Mouse (Mus musculus): ENCODE measurements around the gene Smyd3. TPM values are rescaled to one million over a fixed set of nuclear protein-coding genes. Genes with fewer than 3 reads are reported as not detected.
"Not testable (repeated sequence)": the region's sequence is repeated elsewhere in the genome, so short reads cannot be mapped to it uniquely, and the experiment has no call there.

Smyd3 gene
- total RNA-seq, 2 experiments from 2014 or later: 2.1 to 6.0 TPM

GRCm38 (mm10) chr1:179326262-179326964 lies 191.4 kb downstream of the Smyd3 start:
- ATAC-seq (replicated peaks; ENCODE audit: low FRiP score, poor library complexity, severe bottlenecking): no peak

- ATAC-seq (replicated peaks; ENCODE audit: low FRiP score, poor library complexity, severe bottlenecking): no peak
Measured at GRCm38 (mm10) chr1:179324271-179324670, 193.6 kb downstream of the Smyd3 start.

- ATAC-seq (replicated peaks; ENCODE audit: low FRiP score, poor library complexity, severe bottlenecking): no peak
Measured at GRCm38 (mm10) chr1:179313618-179314017, 204.2 kb downstream of the Smyd3 start.

- no peak for ATAC-seq (replicated peaks; ENCODE audit: low FRiP score, poor library complexity, severe bottlenecking)
Measured at GRCm38 (mm10) chr1:179309487-179309886, 208.4 kb downstream of the Smyd3 start.

GRCm38 (mm10) chr1:179302446-179303230 lies 215.2 kb downstream of the Smyd3 start:
- ATAC-seq (replicated peaks; ENCODE audit: low FRiP score, poor library complexity, severe bottlenecking): no peak

- ATAC-seq (replicated peaks; ENCODE audit: low FRiP score, poor library complexity, severe bottlenecking): no peak
Measured at GRCm38 (mm10) chr1:179295626-179296025, 222.2 kb downstream of the Smyd3 start.

- no peak for ATAC-seq (replicated peaks; ENCODE audit: low FRiP score, poor library complexity, severe bottlenecking)
Measured at GRCm38 (mm10) chr1:179293772-179294353, 224.0 kb downstream of the Smyd3 start.

DNA sequence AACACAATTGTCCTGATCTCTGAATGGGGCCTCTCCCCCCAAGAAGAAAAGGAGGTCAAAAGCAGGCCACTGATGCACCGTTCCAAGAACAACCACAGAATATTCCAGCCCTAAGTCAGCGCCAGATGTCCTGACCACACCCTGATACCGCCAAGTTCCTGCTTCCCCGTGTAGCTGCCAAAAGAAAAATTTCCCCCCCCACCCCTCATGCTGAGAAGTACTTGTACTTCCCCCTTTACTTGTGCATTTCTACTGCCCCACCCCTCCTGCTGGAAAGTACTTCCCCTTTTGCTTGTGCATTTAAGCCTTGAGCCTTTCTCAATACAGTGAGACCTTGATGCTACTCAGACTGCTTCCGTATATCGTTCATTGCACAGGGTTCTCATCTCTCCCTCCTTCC lies 227.7 kb downstream of the Smyd3 start:
- ATAC-seq (replicated peaks; ENCODE audit: low FRiP score, poor library complexity, severe bottlenecking): not testable (repeated sequence)

- ATAC-seq (replicated peaks; ENCODE audit: low FRiP score, poor library complexity, severe bottlenecking): no peak
Measured at GRCm38 (mm10) chr1:179289744-179290143, 228.1 kb downstream of the Smyd3 start.

- no peak for ATAC-seq (replicated peaks; ENCODE audit: low FRiP score, poor library complexity, severe bottlenecking)
Measured at GRCm38 (mm10) chr1:179286748-179287147, 231.1 kb downstream of the Smyd3 start.

GRCm38 (mm10) chr1:179282821-179283220 lies 235.0 kb downstream of the Smyd3 start:
- ATAC-seq (replicated peaks; ENCODE audit: low FRiP score, poor library complexity, severe bottlenecking): no peak

GRCm38 (mm10) chr1:179281401-179282121 lies 236.3 kb downstream of the Smyd3 start:
- ATAC-seq (replicated peaks; ENCODE audit: low FRiP score, poor library complexity, severe bottlenecking): no peak

DNA sequence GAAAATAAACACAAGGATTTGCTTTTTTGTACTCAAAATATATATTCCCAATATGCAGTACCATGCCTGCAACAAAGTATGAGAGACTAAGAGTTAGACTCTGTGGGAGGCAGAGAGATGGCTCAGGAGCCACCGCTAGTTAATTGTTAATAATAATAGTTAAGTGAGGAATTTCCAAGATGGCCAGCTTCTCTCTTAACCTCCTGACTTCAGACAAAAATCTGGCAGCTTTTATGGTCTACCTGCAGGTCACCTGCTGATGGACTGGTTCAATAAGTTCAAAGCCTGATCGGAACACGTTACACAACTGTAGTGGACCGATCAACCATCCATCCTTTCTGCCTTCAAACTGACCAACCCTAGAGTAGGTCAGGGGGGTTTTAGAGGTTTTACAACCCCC lies 238.7 kb downstream of the Smyd3 start:
- ATAC-seq (replicated peaks; ENCODE audit: low FRiP score, poor library complexity, severe bottlenecking): no peak

DNA sequence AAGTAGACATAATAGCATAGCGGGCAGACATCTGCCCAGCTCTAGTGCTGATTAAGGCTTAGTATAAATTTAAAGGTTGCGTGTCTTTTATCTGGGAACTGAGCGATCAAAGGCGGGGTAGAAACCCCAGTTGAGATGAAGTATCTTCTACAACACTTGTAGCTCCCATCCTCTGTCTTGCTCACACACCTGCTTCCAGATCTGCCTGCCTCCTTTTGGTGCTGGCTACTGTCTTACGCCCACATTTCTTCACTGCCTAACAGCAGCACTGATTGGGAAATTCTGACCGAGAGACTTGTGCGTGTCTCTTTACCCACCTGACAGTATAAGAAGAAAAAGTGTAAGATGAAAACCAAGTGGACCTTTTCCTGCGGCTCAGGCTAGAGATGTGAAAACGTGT lies 240.5 kb downstream of the Smyd3 start:
- ATAC-seq (replicated peaks; ENCODE audit: low FRiP score, poor library complexity, severe bottlenecking): no peak

DNA sequence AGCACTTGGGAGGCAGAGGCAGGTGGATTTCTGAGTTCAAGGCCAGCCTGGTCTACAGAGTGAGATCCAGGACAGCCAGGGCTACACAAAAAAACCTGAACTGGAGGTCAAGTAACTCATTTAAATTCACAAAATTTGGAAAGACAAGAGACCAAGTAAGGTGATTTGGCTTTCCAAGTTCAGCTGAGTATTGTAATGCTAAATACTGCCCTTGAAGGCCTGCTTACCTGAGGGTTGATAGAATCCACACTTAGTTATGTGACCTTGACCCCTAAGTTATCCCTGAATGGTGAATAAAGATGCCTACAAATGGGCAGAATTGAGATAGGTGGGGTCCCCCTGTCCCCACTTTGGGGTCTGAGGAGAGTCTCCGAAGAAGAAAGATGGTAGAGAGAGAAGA lies 241.0 kb downstream of the Smyd3 start:
- ATAC-seq (replicated peaks; ENCODE audit: low FRiP score, poor library complexity, severe bottlenecking): no peak

- no peak for ATAC-seq (replicated peaks; ENCODE audit: low FRiP score, poor library complexity, severe bottlenecking)
Measured at GRCm38 (mm10) chr1:179272926-179273325, 244.9 kb downstream of the Smyd3 start.

GRCm38 (mm10) chr1:179272351-179272750 lies 245.5 kb downstream of the Smyd3 start:
- ATAC-seq (replicated peaks; ENCODE audit: low FRiP score, poor library complexity, severe bottlenecking): no peak

- ATAC-seq (replicated peaks; ENCODE audit: low FRiP score, poor library complexity, severe bottlenecking): no peak
Measured at GRCm38 (mm10) chr1:179266936-179267335, 250.9 kb downstream of the Smyd3 start.

DNA sequence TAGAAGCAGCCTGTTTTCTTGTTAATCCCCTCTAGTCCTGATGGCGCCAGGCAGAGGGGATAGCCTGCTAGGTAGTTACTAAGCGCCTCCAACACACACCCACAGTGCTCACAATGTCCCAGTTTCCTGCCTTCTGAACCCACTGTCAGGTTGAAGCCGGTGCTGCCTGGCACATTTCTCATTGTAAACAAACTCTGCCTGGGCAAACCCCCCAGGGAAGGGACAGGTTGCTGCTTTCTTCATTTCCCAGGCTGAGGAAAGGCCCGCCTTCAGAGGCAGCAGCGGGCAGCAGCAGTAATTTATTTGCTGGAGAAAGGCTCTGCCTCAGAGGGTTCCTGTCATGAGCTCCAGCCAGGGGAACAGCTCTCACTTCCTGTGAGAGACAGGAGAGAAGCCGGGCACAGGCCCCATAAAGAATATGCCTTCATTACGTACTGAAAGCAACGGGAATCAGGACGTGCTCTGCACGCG lies 256.3 kb downstream of the Smyd3 start:
- ATAC-seq (replicated peaks; ENCODE audit: low FRiP score, poor library complexity, severe bottlenecking): no peak

DNA sequence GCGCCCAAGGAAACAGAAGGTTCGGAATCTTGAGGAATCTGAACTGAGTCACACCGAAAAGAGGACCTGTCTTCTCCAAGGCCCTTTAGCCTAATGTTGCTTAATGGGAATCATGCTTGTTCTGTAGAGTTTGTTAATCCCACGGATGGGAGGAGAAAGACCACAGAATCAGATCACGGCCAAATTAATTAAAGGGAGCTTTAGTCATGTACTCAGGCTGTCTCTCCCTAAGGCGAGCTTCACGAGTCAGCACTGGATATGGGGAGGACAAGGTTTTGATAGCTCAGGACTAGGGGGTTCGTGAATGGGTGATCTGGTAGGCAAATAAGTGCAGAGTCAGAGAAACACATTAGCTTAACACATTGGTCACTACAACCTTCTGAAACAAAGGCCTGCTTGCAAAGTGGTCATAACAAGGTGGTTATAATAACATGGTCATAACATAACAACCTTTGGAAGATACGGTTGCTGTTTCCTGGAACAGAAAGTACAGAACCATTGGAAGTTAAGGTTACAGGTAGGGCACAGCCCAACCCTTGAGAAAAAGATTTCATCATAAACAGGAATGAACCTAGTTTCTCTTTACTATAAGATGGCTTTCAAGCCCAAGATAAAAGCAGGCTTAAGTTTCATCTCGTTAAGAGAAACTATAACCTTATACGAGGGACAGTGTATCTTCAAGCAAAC lies 261.9 kb downstream of the Smyd3 start:
- no peak for ATAC-seq (replicated peaks; ENCODE audit: low FRiP score, poor library complexity, severe bottlenecking)
